Mouse (Mus musculus) mouse embryonic stem cell (cell line): ENCODE results near the gene Pgpep1l.
"Not testable (repeated sequence)": the region's sequence is repeated elsewhere in the genome, so short reads cannot be mapped to it uniquely, and the experiment has no call there.

ENCODE experiments used
- in situ Hi-C, 2 experiments: fragments of 300-500 bp; cut with MboI; formaldehyde crosslinking; loops; 1 replicate in 1 of 2; 3 replicates in 1 of 2; pipeline ENCODE4 v1.14.3; 2019 to 2020; ENCODE audit warnings: low sequenced_read_pairs in 2 of 2, low pct_unique_long_range_greater_than_20kb in 1 of 2, mixed read lengths in 1 of 2; ENCODE audit not compliant: unreplicated experiment in 1 of 2

The Pgpep1l gene

DNA sequence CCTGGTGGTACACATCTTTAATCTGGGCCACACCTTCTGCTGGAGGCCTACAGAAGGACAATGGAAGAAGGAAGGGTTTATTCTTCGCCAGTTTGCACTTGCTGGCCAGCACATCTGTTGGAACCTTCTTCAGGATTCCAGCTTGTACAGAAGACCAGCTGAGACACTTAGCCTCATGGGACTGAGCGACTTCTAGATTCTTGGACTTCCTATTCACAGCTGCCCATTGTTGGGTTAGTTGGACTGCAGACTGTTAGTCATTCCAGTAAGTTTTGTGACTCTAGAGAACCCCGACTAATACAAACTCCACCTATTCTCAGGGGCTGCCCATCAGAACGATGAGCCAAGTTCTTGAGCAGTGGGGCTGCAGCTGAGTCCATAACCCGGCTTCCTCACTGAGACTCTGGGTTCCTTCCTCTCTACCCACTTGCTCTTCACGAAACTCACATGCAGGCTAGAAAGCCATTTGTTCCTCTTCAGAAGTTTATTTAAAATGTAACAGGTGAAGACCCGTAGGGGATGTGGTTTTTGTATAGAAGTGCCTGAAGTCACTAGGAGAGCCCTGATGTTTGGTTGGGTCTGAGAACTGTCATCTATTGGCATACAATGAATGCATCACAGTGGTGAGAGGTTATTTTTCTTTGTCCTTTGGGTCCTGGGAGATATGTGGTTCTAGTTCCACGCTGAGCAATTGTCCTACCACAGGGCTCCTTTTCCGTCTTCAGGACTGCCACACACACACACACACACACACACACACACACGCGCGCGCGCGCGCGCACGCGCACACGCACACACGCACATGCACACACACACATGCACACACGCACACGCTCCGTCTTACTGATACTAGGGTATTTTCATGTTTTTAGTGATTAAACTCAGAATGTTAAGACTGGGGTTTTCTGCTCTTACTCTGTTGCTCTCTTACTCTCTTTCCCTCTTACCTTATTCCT lies 22.8 kb upstream of the Pgpep1l start:
- in situ Hi-C loops, result no loop called here

DNA sequence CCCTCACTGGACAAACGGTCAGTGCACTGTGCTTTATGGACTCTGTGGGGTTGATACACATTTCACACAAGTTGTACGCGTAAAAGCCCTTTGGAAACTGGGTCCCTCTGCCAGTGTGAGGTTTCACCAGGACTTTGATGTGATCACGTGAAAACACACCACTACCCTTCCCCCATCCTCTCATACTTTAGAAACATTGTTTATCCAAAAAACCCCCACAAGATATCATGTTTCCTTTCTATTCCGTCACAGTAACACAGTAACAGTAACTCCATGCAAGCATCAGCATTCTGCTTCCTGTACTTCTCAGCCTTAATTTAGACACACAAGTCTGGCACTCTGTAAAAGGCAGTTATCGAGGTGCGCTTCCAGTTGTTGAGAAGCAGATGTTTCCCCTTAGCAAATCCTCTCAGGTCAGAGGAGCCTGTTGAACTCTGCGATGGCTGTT lies 21.8 kb upstream of the Pgpep1l start:
- in situ Hi-C loops, result no loop called here

DNA sequence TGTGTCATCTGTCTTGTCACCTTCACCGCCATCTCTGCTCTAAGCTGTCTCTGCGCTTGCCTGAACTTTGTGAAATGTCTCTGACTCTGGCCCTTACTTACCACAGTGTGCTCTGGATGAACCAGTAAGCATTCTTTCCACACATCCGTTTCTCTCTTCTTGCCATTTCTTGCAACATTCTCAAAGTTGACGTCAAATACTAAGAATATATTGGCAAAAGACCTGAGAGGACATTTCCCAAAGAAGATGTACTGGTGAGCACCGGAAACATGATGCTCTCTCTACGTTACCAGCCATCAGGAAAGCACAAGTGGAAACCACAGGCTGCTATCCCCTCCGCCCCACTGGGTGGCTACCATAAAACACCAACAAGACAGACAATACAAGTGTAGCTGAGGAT lies 19.7 kb upstream of the Pgpep1l start:
- in situ Hi-C loops, result no loop called here

DNA sequence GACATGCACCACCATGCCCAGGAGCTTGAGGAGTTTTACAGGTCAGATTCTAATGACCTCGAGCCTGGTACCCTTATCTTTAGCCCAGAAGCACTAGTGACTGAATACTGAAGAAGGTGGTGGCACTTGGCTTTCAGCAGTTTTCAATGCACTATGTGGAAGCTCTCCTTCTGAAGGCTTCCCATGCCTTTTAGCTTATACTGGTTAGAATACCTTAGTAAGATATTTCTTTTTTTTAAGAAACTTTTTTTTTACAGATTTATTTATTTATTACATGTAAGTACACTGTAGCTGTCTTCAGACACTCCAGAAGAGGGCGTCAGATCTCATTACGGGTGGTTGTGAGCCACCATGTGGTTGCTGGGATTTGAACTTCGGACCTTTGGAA lies 19.1 kb upstream of the Pgpep1l start:
- in situ Hi-C loops, result not testable (repeated sequence)

DNA sequence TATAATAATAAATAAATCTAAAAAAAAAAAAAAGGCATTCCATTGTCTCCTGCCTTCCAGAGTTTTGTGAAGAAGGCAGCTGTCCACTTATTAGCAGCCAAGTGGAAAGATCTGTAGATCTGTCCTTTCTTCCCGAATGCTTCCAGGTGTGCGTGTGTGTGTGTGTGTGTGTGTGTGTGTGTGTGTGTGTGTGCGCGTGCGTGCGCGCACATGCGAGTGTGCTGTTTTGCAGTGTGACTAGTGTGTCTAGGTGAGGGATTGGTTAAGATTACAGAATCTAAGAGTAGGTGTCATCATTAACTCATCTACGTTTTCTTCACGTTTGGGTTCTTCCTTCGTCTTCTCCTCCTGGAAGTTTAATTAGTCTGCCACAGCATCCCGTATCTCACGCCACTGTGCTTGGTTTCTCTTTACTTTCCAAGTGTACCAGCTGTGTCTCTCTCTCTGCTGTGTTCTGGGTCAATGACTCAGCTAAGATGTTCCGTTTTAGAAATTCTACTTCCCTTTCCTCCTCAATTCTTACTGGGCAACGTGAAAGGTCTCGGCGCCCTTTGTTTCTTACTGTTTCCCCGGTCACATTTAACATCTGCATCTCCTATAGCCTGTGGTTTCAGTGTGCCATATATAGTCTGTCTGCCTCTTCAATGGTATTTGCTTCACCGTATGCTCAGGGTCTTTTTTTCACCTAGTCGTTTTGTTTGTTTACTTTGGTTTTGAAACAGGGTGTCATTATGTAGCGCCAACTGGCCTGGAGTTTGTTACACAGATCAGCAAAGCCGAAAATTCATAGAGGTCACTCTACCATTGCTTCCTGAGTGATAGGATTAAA lies 18.5 kb upstream of the Pgpep1l start:
- in situ Hi-C loops, result no loop called here

DNA sequence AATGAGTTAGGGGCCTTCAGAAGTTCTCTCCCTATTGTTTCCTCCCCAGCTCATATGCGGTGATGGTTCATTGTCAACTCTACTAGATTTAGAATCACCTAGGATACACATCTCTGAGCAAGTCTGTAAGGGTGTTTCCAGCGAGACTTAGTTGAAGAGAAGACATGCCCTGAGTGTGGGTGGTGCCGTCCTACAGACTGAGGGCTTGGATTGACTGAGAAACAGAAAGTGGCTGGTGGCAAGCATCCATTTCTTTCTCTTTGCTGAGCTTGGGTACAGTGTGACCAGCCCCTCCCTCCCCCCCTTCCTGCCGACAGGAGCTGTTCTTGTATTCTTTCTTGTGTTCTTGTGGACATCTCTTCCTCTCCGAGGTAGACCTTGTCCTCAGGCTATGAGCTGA lies 17.3 kb upstream of the Pgpep1l start:
- in situ Hi-C loops, result no loop called here

DNA sequence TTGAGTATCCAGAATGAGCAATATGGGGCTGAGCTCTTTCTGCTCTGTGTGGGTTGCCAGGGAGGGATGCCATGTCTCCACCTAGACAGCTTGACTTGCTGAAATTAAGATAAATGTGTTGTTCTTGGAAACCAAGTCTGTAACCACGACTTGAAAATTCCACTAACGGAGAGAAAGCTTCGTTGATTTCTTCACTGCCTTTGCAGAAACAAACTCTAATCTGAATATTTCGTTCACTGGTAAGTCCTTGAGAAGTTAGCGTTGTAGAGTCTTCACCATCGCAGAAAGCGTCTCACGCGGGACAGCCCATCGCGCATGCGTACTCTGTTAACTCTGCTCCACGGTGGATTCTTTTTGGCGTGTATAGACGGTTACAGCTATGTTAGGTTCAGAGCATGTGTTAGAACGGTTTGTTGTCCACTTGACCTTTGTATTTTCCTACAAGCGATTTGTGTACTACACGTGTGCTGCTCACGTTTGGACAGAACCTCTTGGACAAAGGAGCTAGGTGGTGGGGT lies 16.4 kb upstream of the Pgpep1l start:
- in situ Hi-C loops, result no loop called here

DNA sequence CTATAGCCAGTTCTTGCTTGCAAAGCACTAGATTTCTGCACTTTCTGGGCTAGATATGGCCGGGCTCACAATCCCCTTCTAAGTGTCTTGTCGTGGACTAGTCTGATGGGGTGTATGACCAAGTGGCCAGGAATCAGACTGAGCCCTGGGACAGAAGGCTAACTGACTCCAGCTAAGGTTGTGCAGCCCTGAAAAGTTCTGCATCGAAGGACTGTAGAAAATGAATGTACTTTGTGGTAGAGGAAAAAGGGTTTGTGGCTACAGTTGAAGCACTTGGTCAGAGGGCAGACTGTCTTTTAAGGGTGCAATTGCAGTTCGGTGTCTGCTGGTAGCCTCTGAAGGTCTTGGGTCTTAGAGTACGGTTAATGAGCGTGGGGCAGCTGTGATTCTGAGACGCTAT lies 15.4 kb upstream of the Pgpep1l start:
- in situ Hi-C loops, result no loop called here

DNA sequence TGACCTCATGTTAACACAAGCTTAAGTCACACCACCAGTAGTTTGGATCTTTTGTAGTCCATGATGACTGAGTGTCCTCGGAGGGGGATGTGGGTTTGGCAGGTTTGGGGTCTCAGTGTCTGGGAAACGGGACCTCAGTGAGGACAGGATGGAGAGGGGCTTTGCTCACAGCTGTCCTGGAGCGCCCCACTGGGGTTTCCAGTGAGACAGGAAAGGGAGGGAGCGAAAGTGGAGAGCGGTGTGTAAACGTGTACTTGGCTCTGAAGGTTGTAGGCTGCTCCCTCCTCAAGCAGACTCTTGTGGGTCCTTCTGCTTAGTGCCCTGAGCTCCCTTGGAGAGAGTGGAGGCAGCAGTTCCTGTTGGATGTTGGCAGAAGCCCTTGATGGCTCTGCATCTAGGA lies 14.9 kb upstream of the Pgpep1l start:
- in situ Hi-C loops, result no loop called here

DNA sequence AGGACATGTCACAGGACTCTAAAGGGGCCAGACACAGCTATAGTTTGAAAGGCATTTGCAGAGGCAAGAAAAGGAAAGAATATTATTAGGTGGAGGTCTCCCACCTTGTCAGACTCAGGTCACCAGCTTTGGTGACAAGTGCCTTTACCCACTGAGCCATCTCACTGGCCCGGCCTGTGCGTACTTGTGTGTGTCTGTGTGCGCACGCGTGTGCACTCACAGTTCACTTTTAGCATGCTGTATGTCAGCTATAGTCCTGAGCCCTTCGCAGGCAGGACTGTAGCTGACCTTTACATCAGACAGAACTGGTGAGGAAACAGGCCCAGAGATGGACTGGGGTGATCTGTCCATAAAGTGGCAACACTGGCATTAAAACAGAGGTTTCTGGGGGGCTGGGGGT lies 14.4 kb upstream of the Pgpep1l start:
- in situ Hi-C loops, result no loop called here

DNA sequence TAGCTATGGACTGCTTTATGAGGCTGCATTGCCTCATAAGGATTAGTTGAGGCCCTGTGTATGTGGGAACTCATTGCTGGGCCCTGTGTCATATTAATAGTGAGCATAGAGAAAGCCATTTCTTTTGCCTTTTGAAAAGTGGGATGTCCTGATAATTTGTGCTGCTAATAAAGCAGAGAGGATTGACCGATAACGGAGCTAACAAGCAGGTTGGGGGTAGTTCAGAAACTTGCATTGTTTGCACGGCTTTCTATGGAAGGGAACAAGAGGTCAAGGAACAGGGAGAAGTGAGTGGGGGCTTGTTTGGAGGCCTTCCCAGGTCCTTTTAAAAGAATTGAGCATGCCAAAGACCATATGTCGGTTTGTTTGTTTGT lies 13.9 kb upstream of the Pgpep1l start:
- in situ Hi-C loops, result no loop called here

DNA sequence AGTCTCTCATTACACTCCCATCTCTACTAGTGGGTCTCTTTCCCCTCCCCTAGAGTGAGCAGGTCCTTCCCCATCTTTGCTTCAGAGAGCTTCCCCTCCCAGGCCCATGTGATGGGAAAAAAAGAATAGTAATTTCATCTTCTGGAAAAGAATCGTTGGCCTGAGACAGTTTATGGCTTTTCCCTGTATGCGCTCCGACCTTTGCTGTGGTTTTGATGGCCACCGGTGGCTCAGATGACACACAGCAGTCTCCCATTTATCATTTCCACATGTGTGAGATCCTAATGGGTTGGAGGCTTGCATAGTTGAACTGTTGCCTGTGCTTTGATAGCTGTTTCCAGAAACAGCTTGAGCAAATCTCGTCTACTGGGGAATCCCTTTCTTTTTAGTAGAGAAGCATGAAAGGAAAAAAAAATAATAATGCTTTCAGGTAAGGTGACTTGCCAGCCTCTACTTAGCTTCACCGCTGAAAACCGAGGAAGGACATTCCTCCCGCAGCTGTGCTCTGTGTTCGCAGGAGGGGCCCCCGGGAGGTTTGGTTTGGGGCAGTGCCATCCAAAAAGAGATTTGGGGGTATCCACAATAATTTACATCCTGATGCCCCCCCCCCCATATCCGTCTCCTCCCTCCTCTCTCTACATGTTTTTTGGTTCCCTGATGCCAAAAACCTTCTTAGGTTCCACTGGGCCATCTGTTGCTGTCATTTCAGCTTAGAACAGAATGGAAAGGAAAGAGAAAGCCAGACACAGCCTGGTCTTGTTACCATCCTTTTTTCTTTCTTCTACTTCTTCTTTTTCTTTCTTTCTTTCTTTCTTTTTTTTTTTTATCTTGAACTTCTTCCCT lies 13.2 kb upstream of the Pgpep1l start:
- in situ Hi-C loops, result no loop called here

DNA sequence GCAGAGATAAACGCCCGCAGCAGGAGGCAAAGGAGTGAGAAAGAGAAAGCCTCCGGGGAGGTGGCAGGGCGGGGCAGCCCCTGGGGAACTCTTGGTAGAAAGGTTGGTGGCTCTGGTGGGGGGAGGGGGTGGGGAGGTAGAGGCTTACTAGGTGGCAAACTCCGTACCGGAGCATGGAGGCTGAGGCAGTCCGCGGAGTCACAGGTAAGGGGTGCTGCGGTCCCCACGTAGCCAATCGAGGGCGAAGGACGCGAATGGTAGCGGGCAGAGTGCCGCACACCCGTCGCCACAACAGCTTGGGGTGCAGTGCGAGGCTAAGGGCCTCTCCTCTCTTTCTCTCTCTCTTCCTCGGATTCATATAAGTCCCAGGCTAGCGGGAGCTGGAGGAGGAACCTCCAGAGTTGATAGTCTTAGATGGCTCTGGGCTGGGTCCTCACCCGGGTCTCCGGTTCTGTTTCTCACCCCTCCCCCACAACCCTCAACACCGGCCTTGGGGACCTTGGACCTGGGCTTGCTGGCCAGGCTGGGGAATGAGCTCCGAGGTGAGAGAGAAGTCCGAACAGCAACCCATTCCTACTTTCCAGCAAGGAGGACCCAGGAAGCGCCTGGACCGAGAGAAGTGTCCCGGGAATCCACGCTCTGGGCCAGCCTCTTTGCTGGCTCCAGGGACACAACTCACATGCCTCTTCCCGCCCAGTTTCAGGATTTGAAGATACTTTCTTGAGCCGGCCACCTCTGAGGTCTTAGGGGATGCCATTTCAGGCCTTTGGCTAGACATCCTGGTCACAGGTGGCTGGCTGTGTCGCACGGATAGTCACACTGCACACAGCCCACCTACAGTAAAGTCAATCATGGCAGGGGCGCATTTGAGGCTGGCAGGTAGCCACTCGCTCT lies 12.1 kb upstream of the Pgpep1l start:
- in situ Hi-C loops, result no loop called here

DNA sequence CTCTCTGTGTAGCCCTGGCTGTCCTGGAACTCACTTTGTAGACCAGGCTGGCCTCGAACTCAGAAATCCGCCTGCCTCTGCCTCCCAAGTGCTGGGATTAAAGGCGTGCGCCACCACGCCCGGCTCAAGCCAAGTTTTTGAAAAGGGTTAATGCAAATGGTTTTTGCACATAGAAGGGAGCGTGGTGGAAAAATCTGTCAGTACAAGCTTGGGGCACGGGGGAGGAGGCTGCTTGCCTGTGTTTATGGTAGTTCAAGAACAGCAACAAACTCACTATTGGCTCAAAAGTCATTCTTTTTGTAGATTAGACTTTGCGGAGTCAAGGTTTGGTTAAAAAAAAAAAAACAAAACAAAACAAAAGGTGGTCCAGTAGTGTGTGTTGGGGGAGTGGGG lies 11.4 kb upstream of the Pgpep1l start:
- in situ Hi-C loops, result not testable (repeated sequence)

DNA sequence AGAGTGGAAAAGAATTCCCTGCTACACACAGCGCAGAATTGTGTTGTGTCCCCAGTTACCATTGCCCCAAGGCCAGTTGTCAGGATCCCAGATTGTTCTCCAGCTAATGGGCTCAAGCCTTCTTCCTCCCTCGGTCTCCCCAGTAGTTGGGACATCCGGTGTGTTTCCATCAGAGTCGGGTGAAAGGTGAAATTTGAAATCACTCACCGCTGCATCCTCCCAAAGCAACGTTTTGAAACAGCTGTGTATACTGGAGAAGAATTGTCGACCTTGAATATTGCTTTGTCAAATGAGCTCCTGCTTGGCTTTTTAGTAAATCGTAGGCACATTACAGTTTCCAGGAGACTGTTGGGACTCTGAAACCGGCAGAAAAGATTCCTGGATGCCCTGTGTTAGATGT lies 10.9 kb upstream of the Pgpep1l start:
- in situ Hi-C loops, result no loop called here

DNA sequence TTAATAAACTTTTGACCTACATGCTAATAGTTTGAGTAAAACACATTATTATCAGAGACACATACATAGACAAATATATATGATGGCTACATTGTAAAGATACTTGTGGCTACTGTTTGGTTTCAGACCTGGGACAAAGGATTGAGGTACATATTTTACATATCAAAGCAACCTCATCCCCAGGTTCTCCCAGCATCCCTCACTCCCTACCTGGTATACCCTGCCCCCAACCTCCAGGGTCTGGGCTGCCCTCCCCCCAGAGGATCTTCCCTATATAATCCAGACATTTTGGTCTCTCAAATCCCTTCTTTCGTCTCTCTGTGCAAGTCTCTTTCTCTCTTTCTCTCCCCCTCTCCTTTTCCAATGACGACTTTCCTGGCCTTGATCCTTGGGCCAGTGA lies 10.2 kb upstream of the Pgpep1l start:
- in situ Hi-C loops, result no loop called here

DNA sequence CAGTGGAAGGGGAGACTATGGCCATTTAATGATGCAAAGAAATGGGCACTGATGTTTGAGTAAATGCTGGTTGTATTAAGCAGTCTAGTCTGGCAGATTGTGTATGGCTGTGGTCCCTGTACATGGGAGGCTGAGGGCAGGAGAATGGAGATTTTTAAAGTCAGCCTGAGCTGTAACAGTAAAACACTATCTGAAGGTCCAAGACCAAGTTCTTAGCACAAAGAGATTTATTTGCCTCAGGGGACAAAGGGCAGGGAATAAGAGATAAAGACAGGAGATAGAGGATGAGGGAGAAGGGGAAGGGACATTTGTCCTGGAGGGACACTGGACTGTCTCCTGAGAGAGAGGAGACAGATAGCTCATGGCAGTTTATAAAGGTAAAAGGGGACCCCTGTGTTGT lies 9.5 kb upstream of the Pgpep1l start, which contains the start of gene Fam169b:
Gene Fam169b (plus strand): TSS at position 325 of the 400 bp plus-strand sequence.
- in situ Hi-C loops, result no loop called here

DNA sequence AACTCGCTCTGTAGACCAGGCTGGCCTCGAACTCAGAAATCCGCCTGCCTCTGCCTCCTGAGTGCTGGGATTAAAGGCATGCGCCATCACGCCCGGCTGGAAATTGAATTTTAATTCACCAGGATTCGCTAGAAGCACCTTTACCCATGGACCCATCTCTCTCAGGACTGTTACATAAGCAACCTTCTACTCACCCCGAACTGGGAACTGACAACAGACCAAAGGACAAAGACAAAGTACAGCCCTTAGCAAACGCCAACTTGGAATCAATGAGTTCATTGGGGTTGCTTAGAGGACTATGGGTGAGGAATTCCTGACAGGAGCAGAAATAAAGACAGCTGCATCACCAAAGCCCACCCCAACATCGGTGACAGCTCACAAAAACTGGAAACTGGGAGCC lies 8.6 kb upstream of the Pgpep1l start:
- in situ Hi-C loops, result no loop called here
